Mouse (Mus musculus) forebrain, embryonic 11.5 days (tissue): ENCODE measurements around the gene Scamp5. TPM values are rescaled to one million over a fixed set of nuclear protein-coding genes. Genes with fewer than 3 reads are reported as not detected.
"Not testable (repeated sequence)": the region's sequence is repeated elsewhere in the genome, so short reads cannot be mapped to it uniquely, and the experiment has no call there.

Experiments
- ATAC-seq: fragments of 200-750 bp; cut with Nextera tagmentation; replicated peaks from 2 replicates; pipeline ENCODE4 v1.8.0; 2017; ENCODE audit warnings: moderate TSS enrichment; ENCODE audit not compliant: low FRiP score
- DNase-seq: peaks from one replicate; pipeline ENCODE4 v3.0.0-alpha.2; 2017; ENCODE audit warnings: low spot score
- H3K27ac ChIP-seq: fragments of 300-500 bp; sonication (generic); 2 replicates; pipeline ENCODE4 v1.5.1; 2014; ENCODE audit warnings: low read depth, low read length
- H3K27me3 ChIP-seq: fragments of 300-500 bp; sonication (generic); 2 replicates; pipeline ENCODE4 v1.6.1; 2014; ENCODE audit warnings: mild to moderate bottlenecking, low read length, mixed read lengths; ENCODE audit not compliant: control insufficient read depth, insufficient read depth
- H3K36me3 ChIP-seq: fragments of 300-500 bp; sonication (generic); 2 replicates; pipeline ENCODE4 v1.6.1; 2014; ENCODE audit warnings: mild to moderate bottlenecking, low read length, moderate library complexity, mixed read lengths; ENCODE audit not compliant: control insufficient read depth, insufficient read depth
- H3K4me1 ChIP-seq: fragments of 300-500 bp; sonication (generic); replicated peaks from 2 replicates; pipeline ENCODE4 v1.6.1; 2014; ENCODE audit warnings: low read length, mixed read lengths; ENCODE audit not compliant: control insufficient read depth, insufficient read depth
- H3K4me2 ChIP-seq: fragments of 300-500 bp; sonication (generic); 2 replicates; pipeline ENCODE4 v1.6.1; 2014; ENCODE audit warnings: low read depth, mild to moderate bottlenecking, low read length, moderate library complexity, mixed read lengths; ENCODE audit not compliant: severe bottlenecking
- H3K4me3 ChIP-seq: fragments of 300-500 bp; sonication (generic); 2 replicates; pipeline ENCODE4 v1.5.1; 2014; ENCODE audit warnings: low read depth, low read length
- H3K9ac ChIP-seq: fragments of 300-500 bp; sonication (generic); 2 replicates; pipeline ENCODE4 v1.6.1; 2014; ENCODE audit warnings: low read length
- H3K9me3 ChIP-seq: fragments of 300-500 bp; sonication (generic); 2 replicates; pipeline ENCODE4 v1.6.1; 2016; ENCODE audit warnings: low read length, mixed read lengths; ENCODE audit not compliant: control insufficient read depth
- WGBS: fragments of 180-500 bp; shearing (Covaris S2); extraction: QIAGEN DNeasy Blood & Tissue Kit; methylation state at CpG from one replicate; pipeline ENCODE4 v1.1.7; 2014; 5-methylcytosine and 5-hydroxymethylcytosine counted together
- polyA plus RNA-seq: library from polyadenylated mRNA; unstranded; fragments of >200 nt; fragmentation: Nextera tagmentation; extraction: Ambion mirVana; gene quantifications from 2 replicates; pipeline ENCODE4 v1.2.1, GENCODE M21; 2014

The Scamp5 gene
- polyA plus RNA-seq, 1 experiment from 2014 or later: 15.5 TPM

DNA sequence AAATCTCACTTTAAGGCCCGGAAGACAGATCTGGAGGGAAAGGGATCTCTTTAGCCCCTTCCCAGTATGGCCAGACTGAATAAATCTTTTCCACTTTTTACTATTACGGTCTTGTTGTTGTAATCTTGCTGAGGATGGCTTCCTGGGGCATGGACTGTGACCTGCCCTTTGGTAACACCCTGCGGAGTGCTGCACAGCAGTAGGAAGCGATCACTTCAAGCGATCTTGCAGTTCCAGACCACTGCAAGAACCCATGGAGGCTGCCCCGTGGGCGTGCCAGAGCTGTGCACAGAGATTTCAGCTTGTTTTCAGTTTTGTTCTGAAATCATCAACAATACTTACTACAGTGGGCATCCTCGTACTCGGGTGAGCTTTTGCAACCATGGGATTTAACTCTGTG lies 36.7 kb downstream of the Scamp5 start:
- H3K4me1 ChIP-seq: peaks cover 7% of the 10 kb centered on the region
- H3K4me2 ChIP-seq: no peak overlapping the region
- ATAC-seq (no peak), DNase-seq (no peak)
- no peaks in the 10 kb centered on the region for H3K36me3 ChIP-seq
- no peak overlapping the region for H3K27ac ChIP-seq
- no peak overlapping the region; the same call in 1 of the 2 replicates for H3K9ac ChIP-seq
- no peaks in the 10 kb centered on the region for H3K27me3 ChIP-seq
- H3K4me3 ChIP-seq: no peak overlapping the region
- H3K9me3 ChIP-seq: no peaks in the 10 kb centered on the region
- 30% methylated on average over 9 of the region's 9 CpGs for WGBS

DNA sequence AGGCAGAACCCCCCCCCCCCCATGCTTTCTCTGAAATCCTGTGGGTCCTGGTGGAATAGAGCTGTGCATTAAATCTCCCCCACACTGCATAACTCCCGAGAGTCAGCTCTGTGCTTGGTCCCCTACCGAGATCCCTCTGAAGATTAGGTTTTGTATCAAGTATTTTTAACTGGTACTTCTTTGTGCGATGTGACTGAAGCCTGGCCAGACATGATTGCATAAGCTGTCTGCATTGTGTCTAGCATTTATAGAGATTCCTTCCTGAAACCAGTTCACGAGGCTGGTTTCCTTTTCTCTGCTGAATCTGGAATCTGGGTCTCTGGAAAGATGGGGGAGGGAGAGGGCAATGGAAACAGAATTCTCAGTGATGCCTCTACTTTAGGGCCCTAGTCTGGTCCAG lies 39.5 kb downstream of the Scamp5 start:
- H3K9ac ChIP-seq: no peak overlapping the region
- no peaks in the 10 kb centered on the region for H3K27me3 ChIP-seq
- peaks cover 7% of the 10 kb centered on the region for H3K4me1 ChIP-seq
- H3K4me3 ChIP-seq: no peak overlapping the region
- DNase-seq (no peak), ATAC-seq (no peak)
- no peaks in the 10 kb centered on the region for H3K36me3 ChIP-seq
- WGBS: 57% methylated on average over 4 of the region's 4 CpGs
- no peaks in the 10 kb centered on the region for H3K9me3 ChIP-seq
- no peak overlapping the region for H3K4me2 ChIP-seq
- H3K27ac ChIP-seq: no peak overlapping the region

DNA sequence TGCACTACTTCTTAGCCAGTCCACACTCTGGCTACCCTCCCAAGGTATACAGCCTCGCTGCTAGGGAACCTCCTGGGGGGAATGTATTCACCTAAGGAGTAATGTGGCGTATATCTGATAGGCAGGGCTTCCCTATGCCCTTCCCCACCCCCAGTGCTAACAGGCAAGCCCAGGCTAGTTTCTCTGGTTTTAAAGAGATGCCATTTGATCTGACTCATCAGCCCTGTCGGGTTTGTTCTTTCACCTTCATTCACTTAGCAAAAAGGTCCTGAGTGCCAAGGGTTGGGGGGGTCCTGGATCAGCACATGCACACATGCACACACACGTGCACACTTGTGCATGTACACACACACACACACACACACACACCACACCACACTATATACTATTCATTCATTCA lies 39.9 kb downstream of the Scamp5 start:
- H3K9ac ChIP-seq: no peak overlapping the region
- H3K4me2 ChIP-seq: no peak overlapping the region
- H3K4me1 ChIP-seq: peaks cover 5% of the 10 kb centered on the region
- whole genome bisulfite sequencing: 62% methylated on average over 4 of the region's 4 CpGs
- DNase-seq (no peak), ATAC-seq (no peak)
- no peak overlapping the region for H3K27ac ChIP-seq
- no peaks in the 10 kb centered on the region for H3K27me3 ChIP-seq
- H3K36me3 ChIP-seq: no peaks in the 10 kb centered on the region
- H3K9me3 ChIP-seq: no peaks in the 10 kb centered on the region
- no peak overlapping the region for H3K4me3 ChIP-seq

DNA sequence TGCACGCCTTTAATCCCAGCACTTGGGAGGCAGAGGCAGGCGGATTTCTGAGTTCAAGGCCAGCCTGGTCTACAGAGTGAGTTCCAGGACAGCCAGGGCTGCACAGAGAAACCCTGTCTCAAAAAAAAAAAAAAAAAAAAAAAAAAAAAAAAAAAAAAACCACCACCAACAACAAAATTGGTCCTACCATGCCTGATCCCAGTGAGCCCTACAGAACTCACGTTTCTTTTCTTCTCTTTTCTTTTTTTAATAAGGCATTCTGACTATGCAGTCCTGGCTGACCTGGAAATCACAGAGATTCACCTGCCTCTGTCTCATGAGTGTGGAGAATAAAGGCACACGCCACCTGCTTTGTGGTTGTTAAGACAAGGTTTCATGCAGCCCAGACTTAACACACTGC lies 40.7 kb downstream of the Scamp5 start:
- ATAC-seq, H3K9me3 ChIP-seq, H3K27ac ChIP-seq, H3K27me3 ChIP-seq, H3K4me3 ChIP-seq, H3K9ac ChIP-seq, H3K4me1 ChIP-seq, H3K4me2 ChIP-seq, H3K36me3 ChIP-seq, DNase-seq: not testable (repeated sequence)
- WGBS: 86% methylated on average over 4 of the region's 4 CpGs

DNA sequence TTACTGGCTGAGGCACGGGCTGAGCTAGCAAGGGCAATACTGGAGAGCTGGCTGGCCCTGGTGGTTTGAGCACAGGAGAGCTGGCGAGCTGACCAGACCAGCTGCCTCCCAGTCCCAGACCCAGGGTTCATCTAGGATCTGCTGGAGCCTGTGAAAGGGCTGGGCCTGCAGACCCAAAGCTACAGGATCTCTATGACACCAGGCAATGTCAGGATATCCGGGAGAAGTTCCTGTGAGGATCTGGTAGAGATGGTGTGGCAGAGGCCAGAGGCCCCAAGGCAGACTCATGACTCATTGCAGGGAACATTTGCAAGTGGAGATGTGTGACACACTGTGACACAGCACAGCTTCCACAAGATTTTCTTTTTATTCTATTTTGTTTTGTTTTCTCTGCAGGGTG lies 42.7 kb downstream of the Scamp5 start:
- no peak for ATAC-seq
- 85% methylated on average over 3 of the region's 3 CpGs for WGBS
- no peak for DNase-seq
- Histone ChIP-seq H3K4me3 (no peak overlapping the region), H3K9ac (no peak overlapping the region), H3K36me3 (no peaks in the 10 kb centered on the region), H3K27ac (no peak overlapping the region), H3K4me2 (no peak overlapping the region), H3K27me3 (no peaks in the 10 kb centered on the region), H3K4me1 (no peaks in the 10 kb centered on the region), H3K9me3 (no peaks in the 10 kb centered on the region)

DNA sequence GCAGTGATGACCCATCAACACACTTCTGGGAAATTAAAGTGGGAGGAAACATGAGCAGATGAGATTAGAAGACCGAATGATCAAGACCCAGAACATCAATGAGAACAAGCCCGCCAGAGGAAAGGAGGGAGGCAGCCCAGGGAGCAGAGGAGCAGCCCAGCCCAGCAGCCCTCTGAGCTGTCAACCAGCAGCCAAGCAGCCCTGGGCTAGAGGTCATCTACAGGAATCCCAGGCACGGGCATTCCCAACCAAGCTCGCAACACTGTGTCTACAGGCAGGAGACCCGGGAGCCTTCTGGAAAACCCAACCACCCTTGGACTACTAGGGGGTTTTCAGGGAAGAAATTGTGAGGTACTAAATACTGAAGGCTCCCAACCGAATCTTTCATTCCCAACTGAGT lies 43.8 kb downstream of the Scamp5 start:
- no peak overlapping the region for H3K9ac ChIP-seq
- no peaks in the 10 kb centered on the region for H3K27me3 ChIP-seq
- no peaks in the 10 kb centered on the region for H3K36me3 ChIP-seq
- WGBS: 86% methylated on average over 6 of the region's 6 CpGs
- no peaks in the 10 kb centered on the region for H3K4me1 ChIP-seq
- no peak for DNase-seq
- ATAC-seq: no peak
- H3K9me3 ChIP-seq: no peaks in the 10 kb centered on the region
- no peak overlapping the region for H3K27ac ChIP-seq
- H3K4me3 ChIP-seq: no peak overlapping the region
- no peak overlapping the region for H3K4me2 ChIP-seq

DNA sequence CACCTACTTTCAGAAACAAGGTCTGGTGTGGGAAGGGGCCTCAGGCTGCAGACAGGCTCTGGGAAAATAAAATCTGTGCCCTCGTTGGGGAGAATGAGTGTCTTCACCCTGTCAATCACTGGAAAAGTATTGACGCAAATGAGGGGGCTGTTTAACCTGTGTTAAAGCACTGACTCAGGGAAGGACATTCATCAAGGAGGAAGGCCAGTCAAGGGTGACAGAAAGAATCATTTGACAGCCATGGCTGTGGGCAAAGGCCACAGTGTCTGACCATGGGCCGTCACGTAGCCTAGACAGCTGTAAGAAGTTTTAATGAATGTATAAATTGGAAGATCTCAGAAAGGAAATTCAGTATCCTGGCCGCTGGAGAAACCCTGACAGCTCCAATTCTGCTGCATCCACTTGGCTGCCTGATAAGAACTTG lies 46.2 kb downstream of the Scamp5 start:
- H3K9me3 ChIP-seq: no peaks in the 10 kb centered on the region
- ATAC-seq (no peak), DNase-seq (no peak)
- no peaks in the 10 kb centered on the region for H3K36me3 ChIP-seq
- H3K4me3 ChIP-seq: no peak overlapping the region
- no peak overlapping the region for H3K27ac ChIP-seq
- 79% methylated on average over 5 of the region's 5 CpGs for WGBS
- no peak overlapping the region for H3K4me2 ChIP-seq
- no peaks in the 10 kb centered on the region for H3K27me3 ChIP-seq
- no peak overlapping the region for H3K9ac ChIP-seq
- no peaks in the 10 kb centered on the region for H3K4me1 ChIP-seq

DNA sequence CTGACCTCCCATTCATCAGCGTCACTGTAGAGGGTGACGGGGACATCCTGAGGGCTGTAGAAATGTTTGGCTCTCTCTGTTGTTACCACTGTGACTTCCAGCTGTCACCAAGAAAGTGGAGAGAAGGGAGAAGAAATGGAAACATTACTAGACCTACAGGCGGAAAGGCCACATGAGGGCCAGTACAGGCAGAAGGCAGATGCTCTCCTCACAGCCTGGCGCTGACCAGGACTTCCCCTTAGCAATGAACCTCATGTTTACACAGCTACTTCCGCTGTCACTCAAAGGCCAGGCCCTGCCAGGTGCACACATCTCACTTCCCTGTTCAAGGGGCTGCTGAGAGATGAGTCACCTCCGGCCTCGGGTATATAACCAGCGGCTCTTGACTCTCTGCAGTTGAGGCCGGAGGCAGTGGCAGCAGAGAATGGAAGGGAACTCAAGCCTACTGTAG lies 46.7 kb downstream of the Scamp5 start:
- no peak for ATAC-seq
- H3K27ac ChIP-seq: no peak overlapping the region

DNA sequence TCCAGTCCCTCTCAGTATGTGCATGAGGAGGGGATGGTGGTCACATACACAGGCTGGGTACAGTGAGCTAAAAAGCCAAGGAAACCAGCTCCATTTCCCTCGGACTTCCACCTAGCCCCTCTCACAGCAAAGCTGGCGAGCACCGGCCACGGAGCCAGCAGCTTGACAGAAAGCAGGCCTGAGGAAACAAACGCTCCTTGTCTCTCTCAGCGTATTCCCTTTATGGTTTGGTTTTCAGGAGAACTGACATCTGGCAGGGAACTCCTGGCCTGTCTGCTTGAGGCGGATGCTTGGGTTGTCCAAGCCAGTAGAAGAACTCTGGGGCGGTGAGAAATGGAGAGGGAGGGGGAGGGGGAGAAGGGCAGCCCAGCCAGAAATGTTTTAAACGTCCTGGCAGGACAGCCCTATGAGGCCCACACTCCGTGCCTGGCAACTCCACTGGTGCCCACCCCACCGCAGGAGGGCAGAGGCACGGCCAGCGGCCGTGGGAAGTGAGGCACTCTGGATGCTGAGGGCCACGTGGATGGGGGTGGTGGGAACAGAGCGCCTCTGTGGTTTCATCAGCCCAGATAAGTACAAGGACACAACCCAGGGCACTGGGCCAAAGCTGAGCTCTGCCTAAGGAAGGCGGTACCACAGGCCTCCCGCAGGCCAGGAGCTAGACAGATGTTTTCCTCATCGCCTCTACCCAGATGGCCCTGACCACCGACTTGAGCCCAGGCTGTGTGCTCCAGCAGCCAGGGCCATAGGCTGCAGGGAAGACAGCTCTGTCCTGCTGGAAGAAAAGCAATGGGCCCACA lies 47.3 kb downstream of the Scamp5 start:
- Histone ChIP-seq H3K27me3 (no peaks in the 10 kb centered on the region), H3K4me1 (no peaks in the 10 kb centered on the region), H3K36me3 (no peaks in the 10 kb centered on the region), H3K4me3 (no peak overlapping the region), H3K9me3 (no peaks in the 10 kb centered on the region), H3K27ac (no peak overlapping the region), H3K9ac (no peak overlapping the region), H3K4me2 (no peak overlapping the region)
- ATAC-seq: no peak
- WGBS: 81% methylated on average over 20 of the region's 20 CpGs
- DNase-seq: no peak

More for the DNA sequence above, 46.7 kb downstream of the Scamp5 start:
- no peak overlapping the region for H3K4me2 ChIP-seq
- no peak for DNase-seq
- H3K9ac ChIP-seq: no peak overlapping the region
- H3K36me3 ChIP-seq: no peaks in the 10 kb centered on the region
- no peaks in the 10 kb centered on the region for H3K9me3 ChIP-seq
- H3K27me3 ChIP-seq: no peaks in the 10 kb centered on the region
- H3K4me1 ChIP-seq: no peaks in the 10 kb centered on the region
- WGBS: 89% methylated on average over 9 of the region's 9 CpGs
- H3K4me3 ChIP-seq: no peak overlapping the region
